Mouse (Mus musculus) adrenal gland, postnatal 4 days (tissue): ENCODE results near the gene Cep164. TPM values are rescaled to one million over a fixed set of nuclear protein-coding genes. Genes with fewer than 3 reads are reported as not detected.
A peak's percentile ranks its signal among the peaks of the same experiment; 100 is the strongest.
"Not testable (repeated sequence)": the region's sequence is repeated elsewhere in the genome, so short reads cannot be mapped to it uniquely, and the experiment has no call there.

ENCODE experiments used
- DNase-seq, 2 experiments: peaks; one replicate each; pipeline ENCODE4 v3.0.0; 2021 to 2022; ENCODE audit warnings: low spot score in 2 of 2, mixed read lengths in 2 of 2
- long read RNA-seq, 2 experiments: library from polyadenylated mRNA; stranded (forward); transcript quantifications; one replicate each; pipeline ENCODE4 v2.0.0; 2021
- total RNA-seq, 2 experiments: library from RNA; stranded (reverse); gene quantifications; 2 replicates each; pipeline ENCODE4 v1.2.3; 2021

Gene Cep164
- total RNA-seq: 10 to 100 TPM; 26.7 to 30.9 TPM
- long read RNA-seq, experiment 1, partial matches to known transcripts: 4 of 8 reads
- long read RNA-seq, experiment 1, other reads (novel, unspliced or antisense): 4 of 8 reads
- long read RNA-seq, experiment 2, partial matches to known transcripts: 5 of 11 reads
- long read RNA-seq, experiment 2, other reads (novel, unspliced or antisense): 4 of 11 reads

DNA sequence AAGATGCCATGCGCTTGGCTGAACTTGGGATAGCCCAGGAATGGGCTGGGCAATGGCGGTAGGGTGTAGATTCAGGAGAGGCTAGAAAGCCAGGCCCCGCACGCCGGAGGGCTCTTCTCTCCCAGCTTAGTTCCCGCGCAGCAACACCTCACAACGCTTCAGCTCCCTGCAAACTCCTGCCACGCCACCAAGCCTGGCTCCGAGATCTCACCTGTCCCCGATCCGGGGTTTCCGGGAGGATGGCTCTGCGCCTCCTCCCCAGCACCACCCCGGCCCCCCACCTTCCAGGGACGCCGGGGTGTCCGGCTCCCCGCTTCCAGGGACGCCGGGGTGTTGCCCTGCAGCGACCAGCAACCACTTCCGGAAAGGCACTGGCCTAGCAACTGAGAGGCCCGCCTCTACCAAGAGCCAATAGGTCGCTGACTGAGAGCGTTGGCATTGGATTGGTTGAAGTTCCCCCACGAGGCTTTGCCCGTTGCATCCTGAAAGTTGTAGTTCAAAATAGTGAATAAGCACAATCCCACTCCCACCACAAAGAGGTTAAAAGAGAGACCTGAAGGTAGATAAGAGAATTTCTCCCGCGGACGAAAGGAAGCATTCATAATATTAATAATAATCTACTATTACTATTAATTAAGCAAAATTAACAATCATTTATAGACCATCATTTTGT is at the start of gene Cep164:
Gene Cep164 (minus strand): TSS at position 401 of the 673 bp plus-strand sequence.
- DNase-seq: peak; percentile 52 to 75

DNA sequence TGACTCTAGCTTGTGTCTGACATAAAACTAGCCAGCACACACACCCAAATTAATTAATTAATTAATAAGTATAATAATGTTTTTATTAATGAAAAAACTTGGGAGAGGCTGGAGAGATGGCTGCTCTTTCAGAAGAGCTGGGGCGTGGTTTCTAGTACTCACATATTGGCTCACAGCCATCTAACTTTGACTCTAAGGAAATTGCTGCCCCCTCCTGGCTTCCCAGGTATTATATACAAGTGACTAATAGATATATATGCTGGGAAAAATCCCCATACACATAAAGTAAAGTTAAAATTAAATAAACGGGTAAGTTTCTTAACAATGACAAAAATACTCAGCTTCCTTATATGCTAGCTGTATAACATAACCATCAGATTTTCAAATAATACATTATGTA is 49.4 kb upstream of the Cep164 start:
- DNase-seq: no peak

DNA sequence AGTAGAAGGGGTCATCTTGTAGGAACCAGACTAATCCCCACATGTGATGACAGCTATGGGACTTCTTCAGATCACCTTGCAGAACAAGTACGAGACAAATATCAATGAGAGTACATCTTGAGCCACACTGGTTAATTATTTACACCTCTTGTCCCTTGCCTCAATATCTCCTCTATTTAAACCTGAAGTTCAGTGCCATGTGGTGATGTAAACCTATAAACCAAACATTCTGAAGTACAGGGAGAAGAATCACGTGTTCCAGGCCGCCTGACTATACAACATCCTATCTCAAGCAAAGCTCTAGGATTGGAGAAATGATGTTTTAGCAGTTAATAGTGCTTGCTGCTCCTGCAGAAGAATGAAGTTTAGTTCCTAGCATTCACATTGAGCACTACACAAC is 41.8 kb upstream of the Cep164 start:
- DNase-seq: no peak

DNA sequence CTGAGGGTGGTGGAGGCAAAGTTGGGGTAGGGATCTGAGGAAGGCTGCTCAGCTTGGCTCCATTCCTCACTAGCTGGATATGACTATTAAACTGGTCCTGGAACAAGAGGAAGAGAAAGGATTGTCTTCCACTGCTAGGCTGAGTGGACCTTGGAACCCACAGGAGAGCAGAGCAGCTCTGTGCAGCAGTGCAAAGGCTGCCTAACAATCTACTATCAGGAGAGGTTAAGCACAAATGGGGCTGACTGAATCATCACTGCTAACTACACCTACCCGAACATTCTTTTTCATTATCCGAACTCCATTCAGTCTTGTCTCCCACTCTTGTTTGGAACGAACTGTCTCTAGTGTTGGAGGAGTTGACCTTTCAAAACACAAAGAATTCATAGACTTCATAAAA is 40.7 kb upstream of the Cep164 start:
- no peak for DNase-seq

DNA sequence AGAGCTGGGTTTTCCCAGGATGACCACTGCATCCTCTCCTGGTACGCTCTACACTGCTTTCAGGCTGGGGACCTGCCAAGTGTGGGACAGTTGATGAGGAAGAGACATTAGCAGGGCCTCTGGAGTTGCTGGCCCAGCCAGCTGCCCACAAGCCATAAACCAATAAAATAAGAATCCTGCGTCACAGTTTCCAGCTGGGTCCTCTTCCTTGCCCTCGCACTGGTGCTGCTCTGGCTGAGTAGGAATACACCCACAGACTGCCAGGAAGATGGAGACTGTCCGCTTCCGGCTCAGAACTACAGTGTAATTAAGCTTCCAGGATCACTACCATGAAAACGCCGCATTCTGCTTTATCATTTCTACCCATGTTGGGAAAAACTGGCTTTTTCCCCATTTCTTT is 33.3 kb upstream of the Cep164 start:
- DNase-seq: no peak

DNA sequence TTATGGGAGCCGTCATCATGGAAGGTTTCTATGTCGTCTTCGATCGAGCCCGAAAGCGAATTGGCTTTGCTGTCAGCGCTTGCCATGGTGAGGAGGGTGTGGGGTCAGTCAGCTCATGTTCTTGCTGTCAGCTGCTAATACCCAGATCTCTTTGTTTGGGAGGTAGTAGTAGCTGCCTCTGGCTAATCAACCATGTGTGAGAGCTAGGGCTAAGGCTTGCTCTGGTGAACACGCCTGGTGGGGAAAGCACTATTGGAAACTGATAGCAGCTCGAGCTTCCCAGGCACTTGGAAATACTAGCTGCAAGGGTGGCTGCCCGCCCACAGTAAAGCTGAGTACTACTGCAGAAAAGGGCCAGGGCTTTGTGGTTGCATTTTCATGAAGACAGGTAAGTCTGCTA is 30.9 kb upstream of the Cep164 start:
- no peak for DNase-seq

DNA sequence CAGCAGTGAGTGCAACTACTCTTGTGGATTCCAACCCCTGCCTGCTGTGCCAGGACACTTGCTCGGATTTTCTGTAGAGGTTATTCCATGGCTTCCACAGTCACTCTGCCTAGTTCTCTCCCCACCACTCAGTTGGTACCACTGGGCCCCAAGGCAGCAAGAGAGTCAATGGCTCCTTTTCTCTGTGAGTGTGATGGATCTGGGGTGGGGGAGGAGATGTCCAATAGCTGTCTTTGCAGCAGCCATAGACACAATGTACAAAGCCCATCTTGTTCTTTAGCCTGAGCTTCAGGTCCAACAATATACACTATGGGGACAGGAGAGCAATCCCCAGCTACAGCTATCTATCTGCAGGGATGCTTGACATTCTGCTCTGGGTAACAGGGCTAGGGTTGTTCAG is 25.6 kb upstream of the Cep164 start:
- DNase-seq: no peak

DNA sequence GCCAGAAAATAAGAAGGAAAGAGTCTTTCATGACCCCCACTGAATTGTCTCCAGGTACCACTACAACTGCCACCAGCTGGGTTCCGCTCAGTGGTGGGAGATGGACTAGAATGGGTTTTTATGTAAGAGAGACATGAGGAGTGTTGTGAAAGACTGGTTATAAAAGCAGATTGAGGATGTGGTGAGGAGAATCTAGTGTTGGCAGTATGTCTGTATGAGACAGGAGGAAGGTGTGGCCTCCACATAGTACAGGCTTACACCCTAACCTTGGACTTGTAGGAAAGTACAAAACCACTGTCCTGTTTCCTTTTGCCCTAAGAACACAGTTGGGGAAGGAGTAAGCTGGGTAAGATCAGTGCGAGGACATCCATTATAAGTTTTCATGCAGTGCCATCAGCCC is 25.2 kb upstream of the Cep164 start:
- no peak for DNase-seq

DNA sequence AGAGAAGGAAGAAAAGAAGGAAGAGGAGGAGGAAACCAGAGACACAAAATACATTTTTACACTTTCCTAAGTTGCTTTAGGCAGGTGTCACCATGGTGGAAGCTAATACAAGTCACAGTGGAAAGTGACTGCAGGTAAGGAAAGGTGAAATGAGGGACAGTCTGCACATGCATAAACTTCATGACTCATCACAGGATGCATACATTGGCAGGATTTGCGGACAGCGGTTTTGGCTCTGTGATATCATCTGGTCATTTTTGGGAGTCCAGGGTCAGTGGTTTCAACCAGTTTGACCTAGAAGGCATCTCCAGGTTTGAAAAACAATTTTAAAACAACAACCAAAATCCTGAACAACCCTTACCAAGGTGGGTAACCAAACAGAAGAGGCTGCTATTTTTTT is 23.3 kb upstream of the Cep164 start:
- DNase-seq: no peak

DNA sequence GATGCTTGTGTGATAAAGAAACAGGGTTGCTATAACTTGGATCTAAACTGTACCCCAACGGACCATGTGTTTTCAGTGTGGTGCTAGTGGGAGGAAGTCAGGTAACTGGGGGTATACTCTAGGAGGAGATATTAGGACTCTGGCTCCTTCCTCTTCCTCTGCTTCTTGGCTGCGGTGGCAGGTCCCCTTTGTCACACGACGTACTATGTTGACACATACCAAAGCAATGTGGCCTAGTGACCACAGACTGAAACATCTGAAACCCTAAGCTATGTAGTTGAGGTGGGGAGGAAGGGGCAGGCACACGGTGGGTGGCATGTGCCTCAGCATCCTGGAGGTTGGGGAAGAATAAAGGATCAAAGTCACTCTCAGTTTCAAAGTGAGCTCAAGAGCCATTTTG is 22.8 kb upstream of the Cep164 start:
- no peak for DNase-seq

DNA sequence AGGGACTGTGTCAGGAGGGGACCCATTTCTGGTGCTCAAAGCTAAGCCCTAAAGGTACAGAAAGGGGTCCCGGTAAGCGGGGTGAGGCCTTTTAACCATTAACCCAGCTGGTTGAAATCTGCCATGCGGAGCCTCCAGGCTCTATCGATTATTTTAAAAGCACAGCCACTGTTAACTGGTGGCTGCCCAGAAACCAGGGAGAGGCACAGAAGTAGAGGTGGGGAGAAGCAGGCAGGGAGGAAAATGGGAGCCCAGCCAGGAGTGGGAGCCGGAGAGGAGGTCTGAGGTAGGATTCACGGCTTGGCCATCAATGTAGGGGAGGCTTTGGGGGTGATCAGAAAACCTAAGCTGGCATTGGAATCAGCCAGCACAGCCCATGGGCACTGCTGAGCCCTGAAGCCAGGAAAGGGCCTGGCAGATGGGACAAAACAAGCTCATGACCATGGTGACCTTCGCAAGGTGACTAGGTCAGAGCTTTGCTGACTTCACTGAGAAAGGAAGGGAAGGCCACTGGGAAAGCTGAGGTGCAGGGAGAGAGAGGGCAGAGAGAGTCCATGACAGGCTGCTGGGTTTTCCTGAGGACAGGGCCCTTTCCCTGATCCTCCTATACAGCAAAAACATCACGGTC is 22.2 kb upstream of the Cep164 start:
- DNase-seq: no peak

DNA sequence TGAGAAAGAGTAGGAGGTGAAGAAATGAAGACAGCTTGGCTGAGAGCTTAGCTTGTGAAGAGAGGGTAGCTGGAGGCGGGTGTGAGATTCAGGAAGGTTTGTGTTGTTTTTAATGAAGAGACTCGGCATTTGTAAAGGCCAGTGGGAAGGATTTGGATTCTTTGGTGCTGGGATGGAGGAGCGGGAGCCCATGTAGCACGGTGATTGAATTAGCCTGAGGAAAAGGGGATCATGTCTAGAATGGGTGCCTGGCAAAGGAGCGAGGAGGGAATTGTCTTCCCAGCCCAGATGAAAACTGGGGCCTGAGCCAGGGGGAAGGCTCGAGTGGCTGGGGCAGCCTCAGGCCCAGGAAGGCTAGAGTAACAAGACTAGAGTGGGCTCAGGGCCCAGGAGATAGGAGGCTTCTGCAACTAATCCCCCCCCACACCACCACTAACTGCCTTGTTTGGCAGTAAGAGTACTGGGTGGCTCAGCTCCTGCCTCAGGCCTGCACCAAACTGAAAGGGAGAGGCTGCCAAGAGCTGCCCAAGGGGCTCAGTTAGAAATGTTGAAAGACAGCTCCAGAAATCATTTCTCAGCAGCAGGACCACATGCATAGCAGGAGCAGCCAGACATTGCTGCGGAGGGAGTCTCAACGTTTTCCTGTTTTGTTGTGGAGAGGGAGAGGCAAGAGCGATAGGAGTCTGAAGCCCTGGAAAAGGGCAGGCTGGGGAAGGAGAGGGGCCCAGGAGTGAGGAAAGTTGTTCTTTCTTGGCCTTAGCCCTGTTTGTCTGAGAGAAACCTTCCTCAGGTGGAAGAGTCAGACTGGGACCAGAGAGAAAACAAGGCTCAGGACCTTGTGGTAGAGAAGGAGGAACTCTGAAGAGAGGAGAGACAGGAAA is 21.3 kb upstream of the Cep164 start:
- no peak for DNase-seq

DNA sequence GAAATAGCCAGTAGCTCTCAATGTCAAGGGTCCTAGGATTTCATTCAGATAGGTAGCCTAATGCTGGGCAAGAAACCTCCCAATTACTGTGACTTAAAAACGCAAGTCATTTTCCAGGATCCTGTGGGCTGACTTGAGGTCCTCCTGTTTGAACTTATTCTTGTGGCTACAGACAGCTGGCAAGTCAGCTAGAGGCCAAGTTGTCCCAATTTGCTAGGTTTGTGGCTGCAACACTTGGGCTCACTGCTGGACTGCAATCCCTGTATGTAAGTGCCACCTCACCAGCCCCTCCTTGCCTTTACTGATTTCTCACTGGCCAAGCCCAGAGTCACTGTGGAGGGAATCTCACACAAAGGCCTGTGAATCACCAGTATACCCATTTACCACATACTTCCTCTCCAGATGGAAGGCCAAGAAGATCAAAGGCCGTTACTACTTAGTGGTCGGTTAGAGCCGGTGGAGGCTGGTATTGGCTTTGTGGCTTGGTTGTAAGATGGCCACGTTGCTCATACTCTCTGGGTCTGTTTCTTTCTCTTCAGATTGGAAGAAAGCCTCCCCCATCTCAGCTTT is 18.5 kb upstream of the Cep164 start:
- DNase-seq: no peak

DNA sequence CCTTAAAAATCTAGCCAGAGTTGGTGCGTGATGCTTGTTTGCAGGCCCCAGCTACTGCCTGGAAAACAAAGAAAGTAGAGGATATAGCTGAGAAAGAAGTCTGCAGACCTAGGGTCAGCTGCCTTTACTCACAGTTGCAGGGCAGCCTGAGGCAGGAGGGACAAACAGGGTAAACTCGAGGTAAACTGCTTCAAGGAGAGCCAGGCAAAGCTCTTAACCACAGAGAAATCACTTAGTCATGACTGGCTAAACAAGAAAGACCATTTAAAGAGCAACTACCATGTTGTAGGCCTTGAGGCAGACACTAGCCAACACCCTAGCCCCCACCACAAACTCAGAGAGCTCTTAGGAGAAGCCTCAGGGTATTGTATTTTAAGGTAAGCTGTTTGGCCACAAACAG is 17.7 kb upstream of the Cep164 start:
- not testable (repeated sequence) for DNase-seq

DNA sequence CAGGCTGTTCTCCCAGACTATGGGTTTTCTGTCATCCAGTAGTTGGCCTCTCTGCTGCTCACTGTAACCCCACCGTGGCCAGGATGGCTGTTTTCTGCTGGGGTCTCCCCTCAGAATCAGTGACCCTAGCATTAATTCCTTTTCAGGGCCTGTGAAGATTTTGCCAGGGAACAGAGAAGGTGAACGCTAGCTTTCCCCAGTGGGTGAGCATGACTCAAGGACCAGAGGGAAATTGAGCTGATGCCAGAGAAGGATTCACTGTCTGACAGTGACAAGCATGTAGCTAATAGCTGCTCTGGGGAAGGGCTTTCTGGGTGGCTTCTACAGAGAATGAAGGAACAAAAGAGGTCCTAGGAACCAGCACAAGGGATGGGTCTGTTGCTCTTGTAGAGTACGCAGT is 17.1 kb upstream of the Cep164 start:
- no peak for DNase-seq

DNA sequence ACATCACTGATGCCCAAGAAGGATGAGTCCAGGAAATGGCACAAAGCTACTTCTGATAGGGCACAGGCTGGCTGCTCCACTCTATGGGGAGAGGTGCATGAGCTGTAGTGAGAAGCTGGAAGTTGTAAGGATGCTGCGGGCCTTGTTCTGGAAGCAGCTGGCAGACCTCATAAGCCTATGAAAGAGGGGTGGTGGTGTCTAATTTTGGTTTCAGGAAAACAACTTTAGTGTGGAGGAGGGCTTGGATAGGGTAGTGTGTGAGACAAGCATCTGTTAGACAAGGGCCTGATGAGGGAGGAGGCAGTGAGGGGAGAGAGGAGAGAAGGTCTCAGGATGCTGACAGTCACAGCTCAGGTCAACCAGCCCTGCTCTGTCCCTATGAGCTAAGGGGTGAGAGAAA is 15.3 kb upstream of the Cep164 start:
- DNase-seq: no peak

DNA sequence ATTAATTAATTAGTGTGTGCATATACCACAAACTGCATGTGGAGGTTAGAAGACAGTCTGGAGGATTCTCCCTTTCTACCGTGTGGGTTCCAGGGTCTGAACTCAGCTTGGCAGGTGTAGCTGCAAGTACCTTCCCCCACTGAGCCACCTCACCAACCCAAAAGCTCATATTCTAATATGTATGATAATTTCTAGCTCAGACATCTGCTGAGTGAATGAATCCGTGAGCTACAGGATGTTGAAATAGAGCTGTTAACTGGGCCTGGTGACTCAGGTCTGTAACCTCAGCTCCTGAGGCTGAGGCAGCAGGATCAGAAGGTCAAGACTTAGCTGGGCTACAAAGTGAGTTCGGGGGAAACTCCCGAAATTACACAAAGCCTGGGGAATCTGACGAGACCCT is 14.5 kb upstream of the Cep164 start:
- DNase-seq: no peak

DNA sequence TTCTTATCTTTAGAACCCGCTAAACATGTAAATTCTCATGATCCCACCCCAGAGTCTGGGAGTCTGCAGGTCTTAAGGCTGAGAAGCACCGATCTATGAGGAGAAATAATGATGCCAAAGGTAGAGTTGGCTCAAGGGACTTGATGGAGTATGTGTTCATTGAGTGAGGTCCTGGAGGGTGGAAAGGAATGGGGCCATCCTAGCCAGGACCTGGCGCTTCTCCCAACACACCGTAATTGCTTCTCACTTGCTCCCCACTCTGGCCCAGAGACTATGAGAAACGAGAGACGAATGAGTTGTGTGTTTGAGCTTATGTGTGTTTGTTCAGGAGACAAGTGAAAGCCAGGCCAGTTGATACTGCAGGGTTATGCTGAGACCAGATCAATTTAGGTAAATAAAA is 13.0 kb upstream of the Cep164 start:
- no peak for DNase-seq

DNA sequence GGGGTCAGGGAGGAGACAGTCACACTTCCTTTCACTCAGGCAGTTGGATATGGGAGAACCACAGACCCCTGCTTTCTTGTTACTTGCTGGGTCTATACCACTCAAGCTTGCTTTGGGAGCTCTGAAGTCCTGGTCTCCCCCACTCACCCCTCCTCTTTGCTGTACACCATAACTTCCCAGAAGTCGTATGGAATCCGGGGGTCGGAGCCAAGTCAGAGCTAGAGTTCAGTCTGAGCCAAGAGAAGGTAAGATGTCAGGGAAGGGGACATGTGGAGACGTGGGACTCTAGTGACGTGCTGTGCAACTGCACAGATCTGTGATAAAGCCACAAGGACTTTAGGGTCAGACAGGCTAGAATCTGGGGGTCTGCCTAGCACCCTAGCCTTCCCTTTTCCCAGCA is 11.8 kb upstream of the Cep164 start:
- no peak for DNase-seq

DNA sequence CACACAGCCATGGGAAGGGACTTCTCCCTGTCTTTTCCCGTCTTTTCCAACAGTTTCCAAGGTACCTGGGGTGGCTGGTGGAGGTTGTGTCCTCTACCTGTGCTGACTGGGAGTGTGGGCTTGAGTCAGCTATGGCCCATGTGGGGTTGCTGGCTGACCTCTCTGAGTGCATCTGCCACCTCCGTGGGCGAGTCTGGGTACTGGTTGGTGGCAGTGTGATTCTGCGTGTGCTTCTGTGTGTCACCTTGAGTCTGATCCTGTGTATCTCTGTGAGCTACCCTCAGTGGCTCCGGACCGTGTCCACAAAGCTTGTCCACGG is 11.4 kb upstream of the Cep164 start:
- no peak for DNase-seq

DNA sequence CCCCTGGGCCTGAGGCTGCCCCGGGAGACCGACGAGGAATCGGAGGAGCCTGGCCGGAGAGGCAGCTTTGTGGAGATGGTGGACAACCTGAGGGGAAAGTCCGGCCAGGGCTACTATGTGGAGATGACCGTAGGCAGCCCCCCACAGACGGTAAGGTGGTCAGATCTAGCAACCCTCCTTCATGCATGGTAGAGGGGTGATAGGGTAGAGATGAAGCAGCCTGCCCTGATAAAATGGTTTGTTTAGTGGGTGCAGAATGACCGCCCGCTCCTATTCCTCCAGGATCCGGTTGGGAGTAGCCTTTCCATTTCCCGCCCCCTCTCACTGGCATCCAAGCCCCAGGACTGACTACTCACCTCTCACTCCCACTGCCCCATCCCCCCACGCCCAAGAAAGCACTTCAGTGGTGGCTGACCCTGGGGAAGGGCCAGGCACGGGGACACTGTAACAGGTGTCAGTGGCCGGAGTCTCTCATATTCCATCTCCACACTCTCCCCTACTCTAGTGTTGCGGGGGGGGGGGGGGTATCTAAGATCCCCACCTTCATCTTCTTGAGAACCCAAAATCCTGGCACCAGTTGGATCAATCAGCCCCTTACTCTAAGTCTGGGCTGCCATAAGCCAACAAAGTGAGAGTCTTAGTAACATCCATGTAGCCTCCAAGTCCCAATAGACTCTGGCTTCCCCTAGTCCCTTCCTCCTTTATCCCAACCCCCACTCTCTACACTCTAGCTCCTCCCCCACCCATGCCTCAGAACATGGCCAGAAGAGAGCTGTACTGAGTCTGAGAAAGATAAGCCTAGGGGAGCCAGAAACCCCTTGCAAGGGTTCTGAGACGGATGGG is 10.9 kb upstream of the Cep164 start:
- no peak for DNase-seq
